Mouse (Mus musculus) ES-E14 (cell line): ENCODE data around the gene Uqcr10.

Experiments used
- HCFC1 ChIP-seq: IDR thresholded peaks from 2 replicates; pipeline ENCODE4 v1.6.1; 2012; ENCODE audit warnings: low read length, inconsistent platforms, borderline replicate concordance; ENCODE audit not compliant: insufficient read depth
- MAFK ChIP-seq: IDR thresholded peaks from 2 replicates; pipeline ENCODE4 v1.6.1; 2014; ENCODE audit warnings: mild to moderate bottlenecking, low read depth, low read length, inconsistent platforms; ENCODE audit not compliant: insufficient read depth
- ZC3H11A ChIP-seq: IDR thresholded peaks from 2 replicates; pipeline ENCODE4 v1.6.1; 2012; ENCODE audit warnings: low read depth, mild to moderate bottlenecking, inconsistent platforms, low read length, borderline replicate concordance
- ZNF384 ChIP-seq: IDR thresholded peaks from 2 replicates; pipeline ENCODE4 v1.6.1; 2012; ENCODE audit warnings: low read depth, low read length, inconsistent platforms

DNA sequence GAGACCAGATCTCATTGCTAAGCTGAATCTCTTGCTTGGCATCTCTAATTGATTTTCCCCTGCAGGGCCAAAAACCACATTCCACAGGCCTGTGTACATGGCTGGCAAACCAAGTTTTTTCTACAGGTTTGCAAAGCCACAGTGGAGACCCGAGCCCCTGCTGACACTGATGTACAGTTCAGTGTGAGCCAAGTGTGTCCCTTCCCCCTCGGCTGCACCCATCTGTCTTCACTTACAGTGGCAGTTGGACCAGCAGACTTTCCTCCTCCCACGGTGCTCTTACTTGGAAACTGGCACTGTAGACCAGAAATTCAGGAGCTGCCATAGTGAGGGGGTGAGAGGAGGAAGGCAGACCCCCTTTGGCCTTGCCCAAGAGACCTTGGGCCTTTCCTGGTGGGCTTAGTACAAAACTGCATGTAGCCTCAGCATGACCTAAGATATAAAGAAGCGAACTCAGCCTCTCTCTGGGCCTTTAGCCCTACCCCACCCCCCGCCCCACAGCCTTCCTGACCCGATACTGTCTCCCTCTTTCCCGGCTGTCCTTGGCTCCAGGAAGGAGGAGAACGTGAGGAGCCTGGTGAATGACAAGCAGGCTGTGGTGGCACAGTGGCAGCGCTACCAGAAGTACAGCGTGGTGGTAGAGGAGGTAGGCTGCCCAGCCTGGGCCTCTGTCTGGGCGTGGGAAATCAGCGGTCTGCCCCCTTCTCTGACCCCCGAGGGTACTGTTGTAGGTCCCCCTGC, 25.3 kb downstream of the Uqcr10 start:
- TF ChIP-seq MAFK (no peak), ZC3H11A (no peak), ZNF384 (no peak), HCFC1 (no peak)
